Mouse (Mus musculus) C2C12 (cell line): ENCODE data around the gene Gcm1.

ENCODE experiments used
- CEBPB ChIP-seq: IDR thresholded peaks from one replicate; pipeline ENCODE4 v1.6.1; 2011; ENCODE audit warnings: low read depth, mild to moderate bottlenecking, control low read depth, moderate library complexity
- CTCF ChIP-seq: IDR thresholded peaks from one replicate; pipeline ENCODE4 v1.5.1; 2011; ENCODE audit not compliant: control insufficient read depth, insufficient read depth, insufficient read length
- FOSL1 ChIP-seq: IDR thresholded peaks from one replicate; pipeline ENCODE4 v1.8.0; 2011; ENCODE audit warnings: mild to moderate bottlenecking, low read length; ENCODE audit not compliant: poor library complexity, insufficient read depth, severe bottlenecking
- MAX ChIP-seq: IDR thresholded peaks from one replicate; pipeline ENCODE4 v1.6.1; 2011; ENCODE audit warnings: mild to moderate bottlenecking, control low read depth
- MYOD1 ChIP-seq: IDR thresholded peaks from one replicate; pipeline ENCODE4 v1.6.1; 2011; ENCODE audit warnings: low read depth; ENCODE audit not compliant: control insufficient read depth, insufficient read length
- MYOG ChIP-seq: IDR thresholded peaks from one replicate; pipeline ENCODE4 v1.6.1; 2011; ENCODE audit not compliant: control insufficient read depth, insufficient read length; ENCODE audit errors: extremely low read depth

- TF ChIP-seq CTCF: no peak
- peak; percentile 41 for TF ChIP-seq MAX
- no peak for TF ChIP-seq MYOG
- TF ChIP-seq MYOD1: no peak
- no peak for TF ChIP-seq CEBPB
- TF ChIP-seq FOSL1: no peak
These were observed 56.4 kb downstream of the Gcm1 start for GRCm38 (mm10) chr9:78107912-78108795.
